Mouse (Mus musculus): ENCODE data around the gene Nubp1. TPM values are rescaled to one million over a fixed set of nuclear protein-coding genes. Genes with fewer than 3 reads are reported as not detected.

Nubp1 gene
- polyA plus RNA-seq (2012; rRNA removed) (46.1 and 46.9 TPM in 2 replicates), polyA plus RNA-seq (2014; fragmentation: Nextera tagmentation; extraction: Ambion mirVana) (59.0 and 64.6 TPM in 2 replicates)

DNA sequence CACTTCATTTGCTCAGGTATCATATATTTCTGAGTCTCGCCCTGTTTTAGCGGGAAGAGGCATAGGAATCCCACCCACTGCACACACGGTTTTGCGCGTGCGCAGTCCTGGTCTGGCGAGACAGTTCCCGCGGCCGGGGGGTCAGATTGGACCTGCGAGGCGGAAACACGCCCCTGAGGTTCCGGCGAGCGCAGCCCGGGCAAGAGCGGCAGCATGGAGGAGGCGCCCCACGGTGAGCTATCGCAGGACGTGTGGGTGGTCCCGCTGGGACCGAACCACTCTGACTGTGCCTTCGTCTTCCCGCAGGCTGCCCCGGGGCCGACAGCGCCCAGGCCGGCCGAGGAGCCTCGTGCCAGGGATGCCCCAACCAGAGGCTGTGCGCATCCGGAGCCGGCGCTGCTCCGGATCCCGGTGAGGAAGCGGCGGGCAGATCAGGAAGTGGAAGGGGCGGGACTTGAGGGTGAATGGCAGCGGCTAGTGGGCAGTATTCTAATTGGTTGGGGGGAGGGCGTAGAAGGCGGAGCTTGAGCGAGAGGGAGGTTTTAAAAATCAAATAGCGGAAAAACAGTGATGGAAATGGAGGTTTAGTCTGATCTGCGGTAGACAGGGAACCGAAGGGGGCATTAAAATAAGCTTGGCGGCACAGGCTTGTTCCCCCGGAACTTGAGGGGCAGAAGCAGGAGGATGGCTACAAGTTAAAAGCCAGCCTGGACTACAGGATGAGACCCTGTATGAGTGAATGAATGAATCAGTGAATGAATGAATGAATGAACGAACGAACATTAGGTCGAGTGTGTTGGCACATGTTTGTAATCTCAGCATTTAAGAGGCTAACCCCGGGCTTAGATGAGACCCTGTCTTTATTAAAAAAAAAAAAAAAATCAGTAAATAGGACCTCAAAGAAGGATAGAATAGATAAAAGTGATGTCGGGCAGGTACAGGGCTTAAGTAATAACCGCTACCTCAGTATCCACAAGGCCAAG is at the start of gene Nubp1:
Gene Nubp1 (plus strand): TSS at position 185 of the 983 bp plus-strand sequence.
- WGBS: 3% methylated on average over 56 of the region's 56 CpGs

GRCm38 (mm10) chr16:10363061-10363460 is 48.7 kb upstream of the Nubp1 start:
- Histone ChIP-seq H3K4me3 (replicated peaks; ENCODE audit: low read length) (no peak overlapping the region), H3K4me2 (replicated peaks; ENCODE audit: low read depth, low read length, severe bottlenecking) (no peak overlapping the region), H3K4me1 (ENCODE audit: control insufficient read depth, insufficient read depth, low read length) (peaks cover 12% of the 10 kb centered on the region), H3K36me3 (ENCODE audit: control insufficient read depth, insufficient read depth, low read length) (no peaks in the 10 kb centered on the region), H3K27me3 (ENCODE audit: control insufficient read depth, insufficient read depth, low read length) (no peaks in the 10 kb centered on the region), H3K27ac (replicated peaks; ENCODE audit: low read depth, low read length) (no peak overlapping the region), H3K9me3 (ENCODE audit: control insufficient read depth, low read length) (no peaks in the 10 kb centered on the region), H3K9ac (ENCODE audit: low read depth, low read length, severe bottlenecking) (no peak overlapping the region)
- ATAC-seq (ENCODE audit: low FRiP score, low read depth) (no peak), DNase-seq (ENCODE audit: low spot score) (no peak)
- 25% methylated on average over 1 of the region's 1 CpGs for WGBS
- TF ChIP-seq POLR2A (IDR thresholded peaks at IDR 0.05; ENCODE audit: borderline replicate concordance, extremely low read depth, insufficient read depth, insufficient read length): no peak

More for the DNA sequence above, at the start of gene Nubp1:
- H3K36me3 ChIP-seq (ENCODE audit: control insufficient read depth, insufficient read depth, low read length): peaks cover 31% of the 10 kb centered on the region
- DNase-seq (ENCODE audit: low spot score) (peak; percentile 96), ATAC-seq (ENCODE audit: low FRiP score, low read depth) (peak; percentile 98)
- TF ChIP-seq POLR2A (IDR thresholded peaks at IDR 0.05; ENCODE audit: borderline replicate concordance, extremely low read depth, insufficient read depth, insufficient read length): peak; percentile 82; the same call in 1 of the 2 replicates
- peak within 1 kb of the TSS; percentile 78 for H3K4me2 ChIP-seq (replicated peaks; ENCODE audit: low read depth, low read length, severe bottlenecking)
- no peaks in the 10 kb centered on the region for H3K27me3 ChIP-seq (ENCODE audit: control insufficient read depth, insufficient read depth, low read length)
- peak within 1 kb of the TSS; percentile 78 for H3K4me3 ChIP-seq (replicated peaks; ENCODE audit: low read length)
- H3K9me3 ChIP-seq (ENCODE audit: control insufficient read depth, low read length): no peaks in the 10 kb centered on the region
- peak within 1 kb of the TSS; percentile 70 for H3K9ac ChIP-seq (ENCODE audit: low read depth, low read length, severe bottlenecking)
- H3K27ac ChIP-seq (replicated peaks; ENCODE audit: low read depth, low read length): peak within 1 kb of the TSS; percentile 90
- peaks cover 11% of the 10 kb centered on the region for H3K4me1 ChIP-seq (ENCODE audit: control insufficient read depth, insufficient read depth, low read length)

DNA sequence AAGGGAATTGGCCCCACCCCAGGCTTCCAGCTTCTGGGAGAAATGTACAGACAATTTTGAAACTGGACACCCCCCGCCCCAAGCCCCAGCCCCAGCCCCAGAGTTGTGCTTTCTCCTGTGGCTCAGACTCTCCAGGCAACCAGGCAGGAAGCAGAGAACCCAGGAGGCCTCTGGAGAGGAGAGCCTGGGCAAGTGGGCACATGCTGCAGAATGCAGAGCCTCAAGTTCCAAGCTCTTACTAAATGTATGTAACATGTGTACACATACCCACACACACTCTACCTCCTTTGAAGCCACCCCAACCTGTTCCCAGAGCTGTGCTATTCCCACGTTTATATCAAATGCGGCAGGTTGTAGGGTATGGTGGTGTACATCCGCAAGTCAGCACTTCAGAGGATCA is 46.0 kb upstream of the Nubp1 start:
- DNase-seq (ENCODE audit: low spot score) (peak; percentile 29), ATAC-seq (ENCODE audit: low FRiP score, low read depth) (peak; percentile 10; the same call in 1 of the 2 replicates)
- no peaks in the 10 kb centered on the region for H3K36me3 ChIP-seq (ENCODE audit: control insufficient read depth, insufficient read depth, low read length)
- peaks cover 24% of the 10 kb centered on the region for H3K4me1 ChIP-seq (ENCODE audit: control insufficient read depth, insufficient read depth, low read length)
- H3K9ac ChIP-seq (ENCODE audit: low read depth, low read length, severe bottlenecking): peak overlapping the region; percentile 16; the same call in 1 of the 2 replicates
- H3K9me3 ChIP-seq (ENCODE audit: control insufficient read depth, low read length): no peaks in the 10 kb centered on the region
- peak overlapping the region; percentile 72 for H3K27ac ChIP-seq (replicated peaks; ENCODE audit: low read depth, low read length)
- no peak for TF ChIP-seq POLR2A (IDR thresholded peaks at IDR 0.05; ENCODE audit: borderline replicate concordance, extremely low read depth, insufficient read depth, insufficient read length)
- WGBS: 57% methylated on average over 4 of the region's 4 CpGs
- no peaks in the 10 kb centered on the region for H3K27me3 ChIP-seq (ENCODE audit: control insufficient read depth, insufficient read depth, low read length)
- no peak overlapping the region for H3K4me2 ChIP-seq (replicated peaks; ENCODE audit: low read depth, low read length, severe bottlenecking)
- H3K4me3 ChIP-seq (replicated peaks; ENCODE audit: low read length): no peak overlapping the region

GRCm38 (mm10) chr16:10366240-10367217 is 45.2 kb upstream of the Nubp1 start:
- H3K27ac ChIP-seq (replicated peaks; ENCODE audit: low read depth, low read length): peak overlapping the region; percentile 72
- no peak overlapping the region for H3K4me3 ChIP-seq (replicated peaks; ENCODE audit: low read length)
- peak; percentile 37 for DNase-seq (ENCODE audit: low spot score)
- no peak for TF ChIP-seq POLR2A (IDR thresholded peaks at IDR 0.05; ENCODE audit: borderline replicate concordance, extremely low read depth, insufficient read depth, insufficient read length)
- H3K27me3 ChIP-seq (ENCODE audit: control insufficient read depth, insufficient read depth, low read length): no peaks in the 10 kb centered on the region
- 66% methylated on average over 14 of the region's 14 CpGs for WGBS
- H3K4me2 ChIP-seq (replicated peaks; ENCODE audit: low read depth, low read length, severe bottlenecking): no peak overlapping the region
- no peaks in the 10 kb centered on the region for H3K9me3 ChIP-seq (ENCODE audit: control insufficient read depth, low read length)
- peaks cover 24% of the 10 kb centered on the region for H3K4me1 ChIP-seq (ENCODE audit: control insufficient read depth, insufficient read depth, low read length)
- peak overlapping the region; percentile 16; the same call in 1 of the 2 replicates for H3K9ac ChIP-seq (ENCODE audit: low read depth, low read length, severe bottlenecking)
- ATAC-seq (ENCODE audit: low FRiP score, low read depth): 0 out of 2 replicates have a peak, but pooled peaks have one; percentile 28
- no peaks in the 10 kb centered on the region for H3K36me3 ChIP-seq (ENCODE audit: control insufficient read depth, insufficient read depth, low read length)
